Mouse (Mus musculus): Measurements from ENCODE around the gene Olfr64.

The Olfr64 gene

GRCm38 (mm10) chr7:103894385-103894784, at the start of gene Olfr64:
Gene Olfr64, minus strand, starts transcription at chr7:103894485.
- in situ Hi-C loops (cut with MboI, MseI) = no loop called here

GRCm38 (mm10) chr7:103942730-103943129, 48.4 kb upstream of the Olfr64 start:
- in situ Hi-C loops (cut with MboI, MseI) = loop anchor here (10.0 kb wide), 1 partner anchor 242 kb away; the partner anchor contains the start of gene Olfr648

GRCm38 (mm10) chr7:103934264-103934663, 40.0 kb upstream of the Olfr64 start, which contains the start of gene Olfr632:
Gene Olfr632, plus strand, starts transcription at chr7:103934347.
- in situ Hi-C loops (cut with MboI, MseI) = loop anchor here (10.0 kb wide), 1 partner anchor 1149 kb away; no protein-coding TSS in a partner anchor

DNA sequence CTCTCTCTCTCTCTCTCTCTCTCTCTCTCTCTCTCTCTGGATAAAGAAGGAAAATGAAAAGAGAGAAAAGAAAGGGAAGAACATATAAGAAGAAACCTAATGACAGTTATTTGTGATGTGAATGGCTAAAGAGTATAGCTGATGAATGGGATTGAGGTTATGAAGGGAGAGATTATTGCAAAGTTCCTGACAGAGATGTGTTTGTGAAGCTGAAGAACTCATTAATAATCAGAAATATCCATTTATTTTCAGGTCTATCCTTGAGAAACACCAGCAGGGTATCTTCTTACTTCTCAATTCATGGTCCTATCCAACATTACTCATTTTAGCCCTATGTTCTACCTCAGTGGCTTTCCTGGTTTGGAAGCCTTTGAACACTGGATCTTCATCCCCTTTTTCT, 34.2 kb upstream of the Olfr64 start, which contains the start of gene Olfr631:
Olfr631 (plus strand) TSS at position 301 of the 400 bp plus-strand sequence.
- in situ Hi-C loops (cut with MboI, MseI) = no loop called here

DNA sequence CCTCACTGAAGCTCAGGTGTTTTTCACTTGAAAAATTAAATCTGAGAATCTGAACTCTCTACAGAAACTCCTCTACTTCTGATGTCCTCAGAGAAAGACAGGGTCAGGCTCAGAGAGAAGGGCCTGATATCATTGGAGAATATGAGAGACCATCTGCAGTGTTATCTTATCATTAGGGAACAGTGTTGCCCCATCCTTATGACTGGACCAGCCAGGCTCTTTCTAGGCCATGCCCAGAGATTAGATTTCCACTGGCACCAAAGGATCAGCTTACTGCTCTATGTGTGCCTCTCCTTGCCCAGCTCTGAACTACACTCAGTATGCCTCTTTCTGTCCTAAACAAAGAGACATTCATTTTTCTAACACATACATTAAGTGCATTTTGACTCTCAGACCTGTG, 21.1 kb upstream of the Olfr64 start:
- in situ Hi-C loops (cut with MboI, MseI) = no loop called here

GRCm38 (mm10) chr7:103912969-103913511, 18.8 kb upstream of the Olfr64 start:
- in situ Hi-C loops (cut with MboI, MseI) = no loop called here

GRCm38 (mm10) chr7:103910047-103910446, 15.8 kb upstream of the Olfr64 start:
- in situ Hi-C loops (cut with MboI, MseI) = no loop called here

- in situ Hi-C loops (cut with MboI, MseI) = loop anchor here (10.0 kb wide), 1 partner anchor 1412 kb away; the partner anchor contains the start of gene Olfr689
These were observed 8.9 kb upstream of the Olfr64 start, which contains the start of gene Olfr65 for GRCm38 (mm10) chr7:103903187-103903586. Gene Olfr65, plus strand, starts transcription at chr7:103903487.

DNA sequence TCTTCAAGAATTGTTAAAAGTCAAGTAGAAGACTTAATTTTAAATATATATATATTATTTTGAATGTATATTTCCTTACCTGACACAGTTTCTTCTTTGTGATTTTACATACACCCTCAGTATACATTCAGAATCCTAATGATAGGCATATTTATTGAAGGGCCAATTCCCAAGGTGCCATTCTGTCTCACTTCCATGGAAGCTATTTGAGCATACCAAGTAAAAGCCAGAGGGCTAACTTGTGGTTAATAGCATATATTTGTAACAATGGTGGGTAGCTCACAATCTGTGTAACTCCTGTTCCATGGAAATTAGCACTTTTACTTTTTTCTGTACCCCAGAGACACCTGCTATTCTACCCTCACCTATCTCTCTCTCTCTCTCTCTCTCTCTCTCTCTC, 8.1 kb downstream of the Olfr64 start, which contains the start of gene Olfr66:
Olfr66 (minus strand) TSS at position 101 of the 400 bp plus-strand sequence.
- in situ Hi-C loops (cut with MboI, MseI) = no loop called here

- in situ Hi-C loops (cut with MboI, MseI) = no loop called here
These were observed 17.2 kb downstream of the Olfr64 start for GRCm38 (mm10) chr7:103877093-103877492.

DNA sequence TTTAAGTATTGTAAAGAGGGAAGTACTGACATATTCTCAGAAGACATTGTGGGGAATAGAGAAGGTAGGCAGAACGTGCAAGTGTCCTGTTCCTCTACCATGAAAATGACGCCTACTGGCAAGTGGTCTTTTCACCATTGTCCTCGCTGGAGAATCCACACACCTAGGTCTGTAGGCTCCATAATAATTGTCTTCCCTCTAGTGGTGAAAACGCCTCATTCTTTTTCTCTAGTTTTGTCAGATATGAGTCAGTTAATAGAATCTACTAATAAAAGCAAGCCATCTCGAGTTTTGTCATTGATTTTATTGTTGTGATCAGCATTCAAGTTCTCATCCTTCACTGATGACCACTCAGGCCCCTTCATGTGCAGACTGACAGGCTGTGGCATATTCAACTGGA, 19.8 kb downstream of the Olfr64 start:
- in situ Hi-C loops (cut with MboI, MseI) = no loop called here

DNA sequence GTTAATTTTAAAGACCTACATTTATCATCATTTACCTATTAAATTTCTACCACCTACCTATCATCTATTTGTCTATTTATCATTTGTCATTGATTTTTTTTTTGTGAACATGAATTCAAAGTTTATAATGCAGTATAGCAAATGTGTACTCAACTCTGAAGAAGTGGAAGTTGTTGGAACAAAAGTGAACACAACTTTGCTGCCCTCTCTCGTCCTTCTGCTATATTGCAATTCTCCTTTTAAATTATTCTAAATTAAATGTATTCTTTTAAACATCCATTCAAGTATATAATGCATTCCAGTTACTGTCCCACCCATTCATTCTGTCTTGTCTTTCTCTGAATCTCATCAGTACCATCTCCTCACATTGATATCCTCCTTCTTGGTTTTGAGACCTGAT, 21.2 kb downstream of the Olfr64 start:
- in situ Hi-C loops (cut with MboI, MseI) = no loop called here

- in situ Hi-C loops (cut with MboI, MseI) = no loop called here
These were observed 23.6 kb downstream of the Olfr64 start for GRCm38 (mm10) chr7:103870667-103871066.

DNA sequence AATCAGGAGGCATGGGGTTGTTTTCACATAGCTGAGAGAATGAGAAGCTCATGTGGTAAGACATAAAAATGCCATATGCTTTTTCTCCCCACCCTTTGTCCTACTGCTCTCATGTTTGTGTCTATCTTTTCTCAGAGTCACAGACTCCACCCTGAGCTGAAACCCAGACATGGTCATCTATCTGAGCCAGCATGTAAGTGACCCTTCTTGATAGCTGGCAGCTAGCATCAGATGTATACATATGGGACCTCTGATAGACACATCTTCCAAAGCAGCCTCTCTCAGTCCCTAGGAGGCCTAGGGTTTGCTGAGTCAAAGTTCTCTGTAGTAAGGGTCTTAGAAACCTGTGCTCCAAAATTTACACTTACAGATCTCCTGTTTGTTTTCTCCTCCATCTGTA, 28.6 kb downstream of the Olfr64 start:
- in situ Hi-C loops (cut with MboI, MseI) = no loop called here

- in situ Hi-C loops (cut with MboI, MseI) = no loop called here
These were observed 32.8 kb downstream of the Olfr64 start for GRCm38 (mm10) chr7:103861531-103861930.

GRCm38 (mm10) chr7:103860855-103861254, 33.4 kb downstream of the Olfr64 start:
- in situ Hi-C loops (cut with MboI, MseI) = no loop called here

GRCm38 (mm10) chr7:103859076-103859475, 35.2 kb downstream of the Olfr64 start:
- in situ Hi-C loops (cut with MboI, MseI) = no loop called here

DNA sequence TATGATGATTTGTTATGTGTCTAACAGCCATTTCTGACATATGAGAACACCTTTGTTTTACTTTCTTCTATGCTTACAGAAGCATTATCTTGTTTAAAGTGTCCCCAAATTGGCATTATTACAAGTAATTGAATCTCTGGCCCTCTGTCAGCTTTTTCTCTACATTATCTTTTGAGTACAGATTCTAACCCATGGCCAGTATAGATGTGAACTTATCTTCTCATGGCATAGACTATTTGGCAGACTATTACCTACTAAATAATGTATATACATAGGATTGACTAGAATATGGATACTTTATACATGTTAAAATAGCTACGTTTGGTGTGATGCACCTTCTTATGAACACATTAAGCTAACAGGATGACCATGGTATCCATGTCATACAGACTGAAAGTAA, 39.6 kb downstream of the Olfr64 start:
- in situ Hi-C loops (cut with MboI, MseI) = no loop called here

DNA sequence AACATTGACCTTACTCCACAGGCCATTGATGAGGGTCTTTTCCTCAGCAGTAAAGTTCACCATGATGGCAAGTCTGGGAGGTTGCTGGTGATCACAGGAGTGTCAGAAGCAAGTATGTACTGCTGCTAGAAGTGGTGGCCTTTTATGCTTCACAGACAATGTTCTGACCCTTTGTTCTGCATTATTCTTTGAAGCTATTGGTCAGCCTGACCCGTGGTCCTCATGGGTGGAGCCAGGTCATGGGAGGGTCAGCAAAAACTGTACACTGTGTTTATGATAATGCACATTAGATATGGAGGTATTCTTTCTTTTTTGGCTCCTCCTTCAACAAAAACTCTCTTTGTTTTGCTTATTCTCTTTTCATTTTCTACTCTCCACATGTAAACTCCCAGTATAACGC, 41.2 kb downstream of the Olfr64 start, which contains the start of gene Hbb-y:
Hbb-y (minus strand) TSS at position 127 of the 400 bp plus-strand sequence.
- in situ Hi-C loops (cut with MboI, MseI) = no loop called here

GRCm38 (mm10) chr7:103844525-103845325, 49.6 kb downstream of the Olfr64 start:
- in situ Hi-C loops (cut with MboI, MseI) = no loop called here

DNA sequence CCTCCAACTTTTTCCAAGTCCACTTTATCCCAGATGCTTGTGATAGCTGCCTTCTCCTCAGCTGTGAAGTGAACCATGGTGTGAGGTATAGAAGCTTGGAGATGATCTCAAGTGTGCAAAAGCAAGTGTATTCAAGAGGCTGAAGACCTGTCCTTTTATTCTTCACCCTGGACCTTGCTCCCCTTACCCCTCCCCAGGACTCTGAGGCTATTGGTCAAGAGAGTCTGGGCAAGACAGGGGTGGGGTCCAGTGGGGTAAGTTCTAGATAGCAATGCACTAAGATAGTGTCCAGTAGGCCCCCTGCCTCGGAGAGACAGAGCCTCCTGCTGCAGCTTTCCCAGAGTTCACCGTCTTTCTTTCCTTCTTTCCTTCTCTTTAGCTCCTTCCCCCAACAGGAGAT, 51.3 kb downstream of the Olfr64 start, which contains the start of gene Hbb-bh1:
Hbb-bh1 (minus strand) TSS at position 131 of the 400 bp plus-strand sequence.
- in situ Hi-C loops (cut with MboI, MseI) = no loop called here

DNA sequence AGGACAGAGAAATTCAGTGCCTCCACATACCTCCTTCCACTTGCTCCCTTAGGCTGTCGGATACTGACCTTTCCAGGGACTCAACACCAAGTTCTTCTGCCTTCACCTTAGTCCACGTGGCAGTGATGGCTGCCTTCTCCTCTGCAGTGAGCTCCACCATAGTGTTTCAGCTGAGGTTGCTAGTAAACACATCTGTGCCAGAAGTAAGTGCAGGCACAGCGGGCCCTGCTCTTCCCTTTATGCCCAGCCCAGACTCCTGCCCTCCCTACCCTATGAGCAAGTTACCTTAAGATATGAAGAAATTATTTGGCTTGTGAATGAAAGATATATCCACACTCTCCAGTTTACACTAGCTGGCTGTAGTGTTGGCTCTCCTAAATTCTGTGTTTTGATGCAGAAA, 54.0 kb downstream of the Olfr64 start, which contains the start of gene Hbb-bh2:
Hbb-bh2 (minus strand) TSS at position 253 of the 400 bp plus-strand sequence.
- in situ Hi-C loops (cut with MboI, MseI) = no loop called here

Data from regulatory T cell (primary cell).